Mouse (Mus musculus) kidney, embryonic 15.5 days (tissue): ENCODE measurements at regions not wholly inside any gene's neighbourhood (a gene's known extent, or its start where the extent isn't known, plus 50 kb on each side); places are given as distances from the start of the nearest gene placed in this dataset.
A peak's percentile ranks its signal among the peaks of the same experiment; 100 is the strongest.

ENCODE experiments used
- ATAC-seq: fragments of 200-750 bp; cut with Nextera tagmentation; replicated peaks from 2 replicates; pipeline ENCODE4 v1.8.0; 2017; ENCODE audit warnings: moderate TSS enrichment; ENCODE audit not compliant: low FRiP score
- H3K27ac ChIP-seq: fragments of 300-500 bp; sonication (generic); 2 replicates; pipeline ENCODE4 v1.5.1; 2015; ENCODE audit warnings: mild to moderate bottlenecking, inconsistent platforms
- H3K27me3 ChIP-seq: fragments of 300-500 bp; sonication (generic); 2 replicates; pipeline ENCODE4 v1.6.1; 2015; ENCODE audit warnings: inconsistent platforms
- H3K36me3 ChIP-seq: fragments of 300-500 bp; sonication (generic); 2 replicates; pipeline ENCODE4 v1.6.1; 2015; ENCODE audit warnings: inconsistent platforms
- H3K4me1 ChIP-seq: fragments of 300-500 bp; sonication (generic); 2 replicates; pipeline ENCODE4 v1.6.1; 2015; ENCODE audit warnings: inconsistent platforms
- H3K4me2 ChIP-seq: fragments of 300-500 bp; sonication (generic); 2 replicates; pipeline ENCODE4 v1.6.1; 2015; ENCODE audit warnings: moderate library complexity, mild to moderate bottlenecking, inconsistent platforms
- H3K4me3 ChIP-seq: fragments of 300-500 bp; sonication (generic); replicated peaks from 2 replicates; pipeline ENCODE4 v1.5.1; 2015; ENCODE audit warnings: mild to moderate bottlenecking, inconsistent platforms
- H3K9ac ChIP-seq: fragments of 300-500 bp; sonication (generic); 2 replicates; pipeline ENCODE4 v1.6.1; 2015; ENCODE audit warnings: mild to moderate bottlenecking, inconsistent platforms
- H3K9me3 ChIP-seq: fragments of 300-500 bp; sonication (generic); replicated peaks from 2 replicates; pipeline ENCODE4 v1.6.1; 2016; ENCODE audit warnings: inconsistent platforms
- WGBS: fragments of 180-500 bp; shearing (Covaris S2); methylation state at CpG from one replicate; pipeline ENCODE4 v1.1.7; 2015; ENCODE audit warnings: mixed read lengths; 5-methylcytosine and 5-hydroxymethylcytosine counted together

DNA sequence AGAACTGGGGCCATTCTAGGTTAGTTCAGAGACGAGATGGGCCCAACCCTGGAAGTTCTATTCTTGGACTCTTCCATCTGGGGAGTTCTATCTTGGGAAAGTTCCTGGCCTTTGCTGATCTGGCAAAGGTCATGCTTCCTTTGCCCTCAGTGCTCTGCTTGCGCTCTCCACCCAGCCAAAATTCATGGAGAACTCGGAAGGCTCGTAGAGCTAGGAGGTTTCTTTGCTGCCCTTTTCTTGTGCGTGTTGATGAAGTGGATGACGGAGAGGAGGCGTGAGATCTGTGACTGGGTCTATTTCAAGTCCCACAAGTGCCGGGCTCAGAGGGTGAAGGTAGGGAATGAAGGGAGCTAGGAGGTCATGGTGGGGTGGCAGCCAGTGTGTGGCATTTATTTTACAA, 282.4 kb downstream of the Kcnrg start:
- ATAC-seq = no peak
- Histone ChIP-seq H3K36me3 (no peaks in the 10 kb centered on the region), H3K27me3 (no peaks in the 10 kb centered on the region), H3K9ac (no peak overlapping the region), H3K4me1 (no peaks in the 10 kb centered on the region), H3K4me2 (no peak overlapping the region), H3K4me3 (no peak overlapping the region), H3K27ac (no peak overlapping the region), H3K9me3 (no peaks in the 10 kb centered on the region)
- WGBS = 81% methylated on average over 8 of the region's 8 CpGs

DNA sequence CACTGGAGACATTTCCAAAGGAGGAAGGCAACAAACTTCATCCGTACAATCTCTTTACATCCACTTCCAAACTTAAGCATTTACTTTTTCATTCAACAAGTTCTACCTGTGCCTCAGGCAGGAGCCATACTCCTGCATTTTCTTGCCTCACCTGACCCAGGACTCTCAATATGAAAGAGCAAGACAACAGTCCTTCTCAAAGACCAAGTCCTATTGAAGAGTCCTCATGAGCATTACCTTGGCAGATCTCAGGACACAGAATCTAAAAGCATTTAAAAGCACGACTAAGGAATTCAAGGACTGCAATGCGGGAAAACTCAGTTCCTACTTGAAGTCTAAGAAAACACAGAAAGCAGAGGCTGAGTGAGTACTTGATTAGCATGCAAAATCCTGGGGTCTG, 286.5 kb downstream of the Kcnrg start:
- Histone ChIP-seq H3K9ac (no peak overlapping the region), H3K4me3 (no peak overlapping the region), H3K27ac (no peak overlapping the region), H3K9me3 (no peaks in the 10 kb centered on the region), H3K36me3 (no peaks in the 10 kb centered on the region), H3K27me3 (no peaks in the 10 kb centered on the region), H3K4me1 (no peaks in the 10 kb centered on the region), H3K4me2 (no peak overlapping the region)
- WGBS = 81% methylated on average over 3 of the region's 3 CpGs
- no peak for ATAC-seq

GRCm38 (mm10) chr14:61896879-61897278, 289.6 kb downstream of the Kcnrg start:
- Histone ChIP-seq H3K36me3 (no peaks in the 10 kb centered on the region), H3K27me3 (no peaks in the 10 kb centered on the region), H3K4me2 (no peak overlapping the region), H3K4me1 (no peaks in the 10 kb centered on the region), H3K27ac (no peak overlapping the region), H3K9me3 (no peaks in the 10 kb centered on the region), H3K9ac (no peak overlapping the region), H3K4me3 (no peak overlapping the region)
- ATAC-seq = no peak
- WGBS = 67% methylated on average over 5 of the region's 5 CpGs

- Histone ChIP-seq H3K36me3 (no peaks in the 10 kb centered on the region), H3K9me3 (no peaks in the 10 kb centered on the region), H3K4me2 (no peak overlapping the region), H3K4me3 (no peak overlapping the region), H3K27ac (no peak overlapping the region), H3K4me1 (no peaks in the 10 kb centered on the region), H3K27me3 (no peaks in the 10 kb centered on the region), H3K9ac (no peak overlapping the region)
- WGBS = 85% methylated on average over 10 of the region's 10 CpGs
- no peak for ATAC-seq
Measured at GRCm38 (mm10) chr14:61898664-61899063, 291.4 kb downstream of the Kcnrg start.

DNA sequence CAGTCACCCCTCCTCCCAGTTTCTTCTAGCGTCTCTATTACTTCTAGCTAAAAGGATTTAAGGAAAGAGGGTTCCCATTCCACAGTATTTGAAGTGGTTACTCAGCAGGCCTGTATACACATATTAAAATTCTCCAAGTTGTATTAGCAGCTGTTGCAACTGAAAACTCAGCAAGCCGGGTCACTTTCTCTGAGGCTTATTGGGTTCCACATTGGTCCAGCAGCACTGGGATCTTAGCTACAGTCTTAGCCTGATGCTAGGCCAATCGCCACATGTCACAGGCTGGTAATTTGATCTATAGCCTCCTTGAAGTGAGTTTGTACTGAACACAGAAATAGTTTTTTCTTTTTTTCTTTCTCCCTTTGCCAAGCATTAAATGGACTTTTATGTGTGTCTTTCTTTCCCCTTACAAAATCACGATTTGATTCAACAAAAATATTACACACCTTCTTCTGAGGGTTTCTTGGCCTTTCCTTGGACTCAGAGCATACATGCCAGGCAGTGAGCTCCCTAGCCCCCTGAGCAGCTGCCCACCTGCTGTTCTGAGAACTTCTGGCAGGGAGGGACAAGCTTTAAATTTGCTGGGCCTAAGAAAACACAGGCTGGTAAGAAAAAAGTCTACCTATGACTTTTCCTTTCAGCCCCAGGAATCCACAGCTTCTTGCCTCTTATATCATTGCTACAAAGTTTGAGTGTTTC, 297.3 kb downstream of the Kcnrg start:
- Histone ChIP-seq H3K27ac (0 out of 2 replicates have a peak overlapping the region, but pooled peaks have one; percentile 2), H3K4me3 (no peak overlapping the region), H3K4me1 (no peaks in the 10 kb centered on the region), H3K36me3 (no peaks in the 10 kb centered on the region), H3K9ac (no peak overlapping the region), H3K4me2 (no peak overlapping the region), H3K27me3 (no peaks in the 10 kb centered on the region), H3K9me3 (no peaks in the 10 kb centered on the region)
- 57% methylated on average over 4 of the region's 4 CpGs for WGBS
- ATAC-seq = no peak

DNA sequence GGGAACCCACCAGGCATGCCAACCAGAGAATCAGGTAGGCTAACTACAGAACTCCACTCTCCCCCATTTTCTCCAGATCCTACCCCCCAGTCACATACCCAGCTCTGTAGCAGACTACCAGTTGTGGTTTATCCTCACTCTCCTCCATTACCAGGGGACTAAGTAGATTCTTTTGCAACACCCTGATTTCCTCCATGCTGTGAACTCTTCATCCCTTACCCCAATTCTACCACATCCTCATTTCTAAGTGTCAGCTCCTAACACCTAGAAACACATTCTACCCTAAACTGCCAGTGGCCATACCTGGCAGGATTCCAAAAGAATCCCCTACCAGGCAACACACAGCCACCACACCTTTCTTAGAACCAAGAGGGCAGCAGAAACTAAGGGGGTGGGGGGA, 310.9 kb downstream of the Kcnrg start:
- no peak overlapping the region for H3K27ac ChIP-seq
- H3K36me3 ChIP-seq = no peaks in the 10 kb centered on the region
- ATAC-seq = no peak
- H3K4me2 ChIP-seq = no peak overlapping the region
- no peaks in the 10 kb centered on the region for H3K4me1 ChIP-seq
- no peaks in the 10 kb centered on the region for H3K9me3 ChIP-seq
- H3K9ac ChIP-seq = no peak overlapping the region
- no peaks in the 10 kb centered on the region for H3K27me3 ChIP-seq
- H3K4me3 ChIP-seq = no peak overlapping the region

DNA sequence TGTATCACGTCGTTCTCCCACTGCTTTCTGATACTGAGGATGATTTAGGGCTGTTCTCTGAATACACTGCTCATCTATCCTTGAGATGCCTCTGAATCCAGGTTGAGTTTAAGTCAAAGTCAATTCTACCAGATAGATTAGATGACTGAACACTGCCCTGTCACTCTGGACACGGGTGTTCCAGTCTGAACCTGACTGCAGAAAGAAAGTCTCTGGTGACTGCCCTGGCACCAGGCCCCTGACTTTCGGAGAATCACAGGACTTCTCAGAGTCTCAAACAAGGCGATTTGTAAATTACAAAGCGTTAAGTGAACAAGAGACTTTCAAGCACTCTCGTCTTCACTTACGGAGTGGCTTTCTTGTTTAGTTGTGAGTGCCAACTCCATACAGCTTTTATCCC, 324.6 kb downstream of the Kcnrg start:
- H3K9ac ChIP-seq = no peak overlapping the region
- H3K4me2 ChIP-seq = no peak overlapping the region
- WGBS = 83% methylated on average over 8 of the region's 8 CpGs

GRCm38 (mm10) chr14:61941682-61942081, 334.4 kb downstream of the Kcnrg start:
- no peak overlapping the region for H3K4me3 ChIP-seq
- H3K27ac ChIP-seq = no peak overlapping the region
- H3K4me1 ChIP-seq = 0 out of 2 replicates have a peak, but pooled peaks cover 6% of the 10 kb centered on the region
- H3K9ac ChIP-seq = no peak overlapping the region
- no peak for ATAC-seq
- H3K27me3 ChIP-seq = no peaks in the 10 kb centered on the region
- H3K36me3 ChIP-seq = no peaks in the 10 kb centered on the region
- no peak overlapping the region for H3K4me2 ChIP-seq
- H3K9me3 ChIP-seq = no peaks in the 10 kb centered on the region
- WGBS = 82% methylated on average over 7 of the region's 7 CpGs

More for the DNA sequence above, 324.6 kb downstream of the Kcnrg start:
- H3K4me3 ChIP-seq = no peak overlapping the region
- H3K27ac ChIP-seq = no peak overlapping the region
- H3K4me1 ChIP-seq = no peaks in the 10 kb centered on the region
- H3K27me3 ChIP-seq = no peaks in the 10 kb centered on the region
- ATAC-seq = no peak
- no peaks in the 10 kb centered on the region for H3K36me3 ChIP-seq
- H3K9me3 ChIP-seq = no peaks in the 10 kb centered on the region

GRCm38 (mm10) chr14:61945659-61946058, 338.4 kb downstream of the Kcnrg start:
- Histone ChIP-seq H3K4me3 (no peak overlapping the region), H3K9ac (no peak overlapping the region), H3K4me1 (peaks cover 19% of the 10 kb centered on the region), H3K27me3 (no peaks in the 10 kb centered on the region), H3K36me3 (no peaks in the 10 kb centered on the region), H3K27ac (no peak overlapping the region), H3K9me3 (no peaks in the 10 kb centered on the region), H3K4me2 (no peak overlapping the region)
- no peak for ATAC-seq
- 47% methylated on average over 5 of the region's 5 CpGs for WGBS

GRCm38 (mm10) chr14:61949446-61949845, 342.2 kb downstream of the Kcnrg start:
- Histone ChIP-seq H3K4me2 (no peak overlapping the region), H3K4me1 (peaks cover 20% of the 10 kb centered on the region), H3K27ac (peak overlapping the region; percentile 15; the same call in 1 of the 2 replicates), H3K9ac (no peak overlapping the region), H3K36me3 (no peaks in the 10 kb centered on the region), H3K4me3 (no peak overlapping the region), H3K9me3 (no peaks in the 10 kb centered on the region), H3K27me3 (no peaks in the 10 kb centered on the region)
- ATAC-seq = no peak
- WGBS = 56% methylated on average over 6 of the region's 6 CpGs

DNA sequence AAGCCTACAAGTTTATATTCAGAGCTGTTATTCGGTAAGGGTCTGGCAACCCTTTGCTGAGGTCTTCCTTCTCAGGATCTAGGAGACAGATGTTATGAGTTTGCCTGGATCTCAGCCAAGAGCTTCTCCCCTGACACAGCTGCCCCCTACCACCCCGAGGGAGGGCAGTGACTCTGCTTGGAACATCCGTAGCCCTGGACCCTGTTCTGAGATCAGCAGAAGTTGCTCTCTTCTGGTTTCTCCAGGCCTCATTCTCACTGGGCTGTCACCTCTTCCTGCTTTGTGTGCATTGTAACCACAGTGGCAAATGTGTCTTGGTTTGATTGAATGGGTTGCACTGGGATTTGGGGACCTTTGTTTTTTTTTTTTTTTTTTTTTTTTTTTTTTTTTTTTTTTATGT, 342.4 kb upstream of the Rnaseh2b start:
- Histone ChIP-seq H3K4me3 (no peak overlapping the region), H3K9me3 (no peaks in the 10 kb centered on the region), H3K27ac (peak overlapping the region; percentile 15; the same call in 1 of the 2 replicates), H3K9ac (no peak overlapping the region), H3K36me3 (no peaks in the 10 kb centered on the region), H3K27me3 (no peaks in the 10 kb centered on the region), H3K4me2 (no peak overlapping the region), H3K4me1 (peaks cover 20% of the 10 kb centered on the region)
- no peak for ATAC-seq
- WGBS = 32% methylated on average over 3 of the region's 3 CpGs

DNA sequence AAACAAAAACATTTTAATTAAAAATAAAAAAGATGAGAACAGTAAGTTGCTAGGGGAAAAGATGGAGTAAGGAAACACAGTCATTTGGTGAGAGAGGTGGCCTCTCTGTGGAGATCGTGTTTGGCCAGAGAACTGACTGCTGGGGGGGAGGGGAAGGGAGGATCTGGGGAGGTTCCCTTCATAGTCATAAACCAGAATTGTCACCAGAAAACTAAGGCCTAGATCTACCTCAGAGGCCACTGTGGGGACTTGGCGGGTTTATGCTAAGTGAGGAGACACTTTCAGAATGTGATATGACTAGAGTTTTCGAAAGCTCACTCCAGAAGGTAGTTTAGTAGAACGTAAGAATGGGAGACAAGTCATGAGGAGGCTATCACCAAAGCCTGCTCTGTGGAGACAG, 339.4 kb upstream of the Rnaseh2b start:
- Histone ChIP-seq H3K4me1 (peaks cover 13% of the 10 kb centered on the region), H3K9ac (no peak overlapping the region), H3K27ac (no peak overlapping the region), H3K9me3 (no peaks in the 10 kb centered on the region), H3K4me3 (no peak overlapping the region), H3K36me3 (no peaks in the 10 kb centered on the region), H3K27me3 (no peaks in the 10 kb centered on the region), H3K4me2 (no peak overlapping the region)
- WGBS = 73% methylated on average over 4 of the region's 4 CpGs
- ATAC-seq = no peak

DNA sequence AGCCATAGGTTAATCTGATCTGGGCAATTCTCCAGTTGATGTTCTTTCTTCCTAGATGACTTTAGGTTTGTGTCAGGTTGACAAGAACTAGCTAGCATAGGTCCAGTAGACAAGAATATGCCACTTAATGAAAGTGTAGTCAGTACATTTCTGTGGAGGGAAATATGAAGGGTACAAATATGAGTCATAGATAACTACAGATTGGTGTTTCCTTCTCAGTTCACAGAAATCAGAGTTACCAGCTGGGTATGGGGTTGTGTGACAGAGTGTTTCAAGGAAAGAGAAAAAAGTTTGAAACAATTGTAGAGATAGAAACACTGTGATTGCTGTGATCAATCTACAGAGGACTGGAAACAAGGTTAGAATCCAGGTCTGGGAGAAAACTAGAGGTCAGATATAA, 337.0 kb upstream of the Rnaseh2b start:
- no peak overlapping the region for H3K4me3 ChIP-seq
- no peaks in the 10 kb centered on the region for H3K36me3 ChIP-seq
- no peaks in the 10 kb centered on the region for H3K9me3 ChIP-seq
- no peak for ATAC-seq
- no peak overlapping the region for H3K9ac ChIP-seq
- H3K27me3 ChIP-seq = no peaks in the 10 kb centered on the region
- H3K4me2 ChIP-seq = no peak overlapping the region
- 0 out of 2 replicates have a peak, but pooled peaks cover 4% of the 10 kb centered on the region for H3K4me1 ChIP-seq
- H3K27ac ChIP-seq = no peak overlapping the region
